Comparison of ENCODE assay signal across 10 mouse cellular contexts in genomic region chr17:63008277-63008676, GRCm38 (mm10).
A peak's percentile ranks its signal among the peaks of the same experiment; 100 is the strongest.
DNase-seq lines count a peak whose midpoint lies in the region; ATAC-seq lines count a peak whose summit lies in the region.
"Had no signal": no experiment of that assay in that cellular context is flagged by ENCODE, and none has a peak within 500 bp of the region (broad histone marks: within the 10 kb centered on the region; RNA-seq: fewer than 3 reads in every experiment).

No protein-coding gene starts in this region.

- H3K27me3 ChIP-seq in embryonic facial prominence, embryonic 15.5 days: no peaks in the 10 kb centered on the region
- no peaks in the 10 kb centered on the region for H3K27me3 ChIP-seq in midbrain, embryonic 11.5 days (ENCODE audit: control insufficient read depth, insufficient read depth, low read length)
- H3K27me3 ChIP-seq in splenic B cell, adult 2 months (ENCODE audit: control insufficient read depth, insufficient read depth, low read length, poor library complexity, severe bottlenecking): no peaks in the 10 kb centered on the region

- no peaks in the 10 kb centered on the region for H3K36me3 ChIP-seq in embryonic facial prominence, embryonic 15.5 days
- H3K36me3 ChIP-seq in midbrain, embryonic 11.5 days (ENCODE audit: control insufficient read depth, insufficient read depth, low read length): no peaks in the 10 kb centered on the region
- no peaks in the 10 kb centered on the region for H3K36me3 ChIP-seq in splenic B cell, adult 2 months (ENCODE audit: control insufficient read depth, insufficient read depth, low read length, poor library complexity, severe bottlenecking)

- H3K4me1 ChIP-seq in embryonic facial prominence, embryonic 15.5 days: peaks cover 4% of the 10 kb centered on the region; the same call in 1 of the 2 replicates
- H3K4me1 ChIP-seq in midbrain, embryonic 11.5 days (ENCODE audit: control insufficient read depth, insufficient read depth, low read length): peaks cover 9% of the 10 kb centered on the region; the same call in 1 of the 2 replicates

- no peaks in the 10 kb centered on the region for H3K9me3 ChIP-seq in embryonic facial prominence, embryonic 15.5 days (replicated peaks)
- no peaks in the 10 kb centered on the region for H3K9me3 ChIP-seq in midbrain, embryonic 11.5 days (ENCODE audit: control insufficient read depth, low read length)

- 55% methylated on average over 5 of the region's 5 CpGs for WGBS in embryonic facial prominence, embryonic 15.5 days
- 56% methylated on average over 5 of the region's 5 CpGs for WGBS in midbrain, embryonic 11.5 days

- no peak overlapping the region for H3K4me3 ChIP-seq in embryonic facial prominence, embryonic 15.5 days (replicated peaks)
- H3K4me3 ChIP-seq in midbrain, embryonic 11.5 days (ENCODE audit: low read depth, low read length): no peak overlapping the region

- peak; percentile 78 for ATAC-seq in embryonic facial prominence, embryonic 15.5 days (ENCODE audit: insufficient number of reproducible peaks, low FRiP score, low TSS enrichment, low read depth)
- ATAC-seq in midbrain, embryonic 11.5 days (ENCODE audit: low FRiP score): peak; percentile 78

- no peak overlapping the region for H3K27ac ChIP-seq in embryonic facial prominence, embryonic 15.5 days (replicated peaks)
- no peak overlapping the region for H3K27ac ChIP-seq in midbrain, embryonic 11.5 days (ENCODE audit: low read depth, low read length)

- no peak overlapping the region for H3K9ac ChIP-seq in embryonic facial prominence, embryonic 15.5 days
- no peak overlapping the region for H3K9ac ChIP-seq in midbrain, embryonic 11.5 days (ENCODE audit: low read length)

- H3K4me2 ChIP-seq in embryonic facial prominence, embryonic 15.5 days (replicated peaks): no peak overlapping the region
- no peak overlapping the region for H3K4me2 ChIP-seq in midbrain, embryonic 11.5 days

- DNase-seq in kidney, postnatal 4 days: peak; percentile 14 to 40
- no peak for DNase-seq in kidney, postnatal 10 days
- DNase-seq in midbrain, embryonic 11.5 days (ENCODE audit: low spot score, missing footprints): peak; percentile 90
- DNase-seq in splenic B cell, adult 2 months (ENCODE audit: low read depth, low spot score): peak; percentile 48
- no peak for DNase-seq in frontal cortex, postnatal 14 days (ENCODE audit: low spot score in 2 of 2)
- no peak for DNase-seq in heart, postnatal 4 days
- no peak for DNase-seq in layer of hippocampus, postnatal 36 days
- DNase-seq: cerebellum, postnatal 36 days; heart, adult 18-20 months had no signal

Comparison
In these comparisons a context has a peak if more than half of its experiments do, and no peak if none do; other contexts are left out.
1. DNase-seq: peak in kidney, postnatal 4 days (2 of 2), midbrain, embryonic 11.5 days (single experiment) and splenic B cell, adult 2 months (single experiment); none in kidney, postnatal 10 days (single experiment), frontal cortex, postnatal 14 days (0 of 2), heart, postnatal 4 days (single experiment) and layer of hippocampus, postnatal 36 days (0 of 2).